Mouse (Mus musculus): Measurements from ENCODE around the gene Kmt5b. TPM values are rescaled to one million over a fixed set of nuclear protein-coding genes. Genes with fewer than 3 reads are reported as not detected.

Kmt5b gene
- polyA plus RNA-seq, 1 experiment from 2014 or later: 27.3 TPM

DNA sequence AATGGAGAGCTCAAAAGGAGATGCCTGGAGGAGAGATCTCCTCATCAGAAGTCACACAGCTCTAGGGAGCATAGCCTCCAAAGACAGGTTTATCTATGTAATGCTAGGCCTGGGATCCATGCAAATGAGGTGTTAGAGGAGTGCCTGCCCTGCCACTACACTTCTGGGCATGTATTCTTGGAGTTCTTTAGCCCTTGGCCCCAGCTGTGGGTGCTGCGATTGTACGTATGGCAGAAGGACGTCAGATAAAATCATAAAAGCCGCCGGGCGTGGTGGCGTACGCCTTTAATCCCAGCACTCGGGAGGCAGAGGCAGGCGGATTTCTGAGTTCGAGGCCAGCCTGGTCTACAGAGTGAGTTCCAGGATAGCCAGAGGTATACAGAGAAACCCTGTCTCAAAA is 78.1 kb downstream of the Kmt5b start:
- H3K9ac ChIP-seq (ENCODE audit: low read length): no peak overlapping the region
- no peak overlapping the region for H3K27ac ChIP-seq (replicated peaks in 1 of 2; ENCODE audit: control insufficient read depth in 1 of 2, insufficient read depth in 1 of 2, low read depth in 2 of 2, low read length in 2 of 2)
- WGBS: 86% methylated on average over 11 of the region's 11 CpGs
- no peaks in the 10 kb centered on the region for H3K27me3 ChIP-seq (ENCODE audit: control insufficient read depth, insufficient read depth, low read length)
- H3K36me3 ChIP-seq (ENCODE audit: control insufficient read depth, insufficient read depth, low read length): no peaks in the 10 kb centered on the region
- H3K9me3 ChIP-seq (ENCODE audit: control insufficient read depth, low read length): no peaks in the 10 kb centered on the region
- ATAC-seq (ENCODE audit: insufficient number of reproducible peaks, insufficient read depth, low FRiP score, low read depth): no peak
- H3K4me1 ChIP-seq (ENCODE audit: control insufficient read depth in 2 of 2, insufficient read depth in 2 of 2, low read length in 2 of 2): peaks cover 3 to 4% of the 10 kb centered on the region in 2 experiments; a peak in 3 of 4 replicates
- no peak overlapping the region for H3K4me2 ChIP-seq (ENCODE audit: low read length)
- H3K4me3 ChIP-seq (ENCODE audit: control insufficient read depth in 1 of 2, insufficient read depth in 1 of 2, low read depth in 1 of 2, low read length in 2 of 2): no peak overlapping the region

DNA sequence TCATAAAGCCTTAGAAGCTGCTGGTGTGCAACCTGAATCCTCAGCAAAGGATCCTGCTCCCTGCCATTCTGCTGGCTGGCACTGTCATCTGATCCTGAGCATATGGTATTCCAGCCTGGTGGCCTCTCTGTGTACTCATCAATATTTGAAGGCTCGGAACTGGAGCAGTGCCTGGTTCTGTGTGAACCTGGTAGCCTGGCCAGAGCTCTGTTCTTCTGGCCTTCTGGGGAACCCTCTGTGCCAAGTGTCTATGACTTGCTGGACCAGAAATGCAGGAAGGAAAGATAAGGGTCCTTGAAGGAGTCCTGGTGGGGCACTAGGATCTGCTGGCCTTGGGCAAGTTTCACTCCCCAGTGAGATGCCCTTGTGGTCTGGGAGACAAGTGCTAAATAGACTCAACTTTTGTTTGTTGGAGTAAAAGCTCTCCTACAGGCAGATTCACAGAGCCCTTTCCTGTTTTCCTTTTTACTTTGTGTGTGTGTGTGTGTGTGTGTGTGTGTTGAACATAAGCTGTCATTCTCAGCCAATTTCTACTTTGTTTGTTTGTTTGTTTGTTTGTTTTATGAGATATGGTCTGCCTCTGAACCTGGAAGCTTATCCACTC is 78.7 kb downstream of the Kmt5b start:
- Histone ChIP-seq H3K27me3 (ENCODE audit: control insufficient read depth, insufficient read depth, low read length) (no peaks in the 10 kb centered on the region), H3K9me3 (ENCODE audit: control insufficient read depth, low read length) (no peaks in the 10 kb centered on the region), H3K9ac (ENCODE audit: low read length) (no peak overlapping the region), H3K4me3 (ENCODE audit: control insufficient read depth in 1 of 2, insufficient read depth in 1 of 2, low read depth in 1 of 2, low read length in 2 of 2) (no peak overlapping the region), H3K27ac (replicated peaks in 1 of 2; ENCODE audit: control insufficient read depth in 1 of 2, insufficient read depth in 1 of 2, low read depth in 2 of 2, low read length in 2 of 2) (no peak overlapping the region), H3K4me1 (ENCODE audit: control insufficient read depth in 2 of 2, insufficient read depth in 2 of 2, low read length in 2 of 2) (peaks cover 6% of the 10 kb centered on the region in 2 experiments), H3K36me3 (ENCODE audit: control insufficient read depth, insufficient read depth, low read length) (no peaks in the 10 kb centered on the region), H3K4me2 (ENCODE audit: low read length) (no peak overlapping the region)
- WGBS: 68% methylated on average over 1 of the region's 1 CpGs
- no peak for ATAC-seq (ENCODE audit: insufficient number of reproducible peaks, insufficient read depth, low FRiP score, low read depth)

DNA sequence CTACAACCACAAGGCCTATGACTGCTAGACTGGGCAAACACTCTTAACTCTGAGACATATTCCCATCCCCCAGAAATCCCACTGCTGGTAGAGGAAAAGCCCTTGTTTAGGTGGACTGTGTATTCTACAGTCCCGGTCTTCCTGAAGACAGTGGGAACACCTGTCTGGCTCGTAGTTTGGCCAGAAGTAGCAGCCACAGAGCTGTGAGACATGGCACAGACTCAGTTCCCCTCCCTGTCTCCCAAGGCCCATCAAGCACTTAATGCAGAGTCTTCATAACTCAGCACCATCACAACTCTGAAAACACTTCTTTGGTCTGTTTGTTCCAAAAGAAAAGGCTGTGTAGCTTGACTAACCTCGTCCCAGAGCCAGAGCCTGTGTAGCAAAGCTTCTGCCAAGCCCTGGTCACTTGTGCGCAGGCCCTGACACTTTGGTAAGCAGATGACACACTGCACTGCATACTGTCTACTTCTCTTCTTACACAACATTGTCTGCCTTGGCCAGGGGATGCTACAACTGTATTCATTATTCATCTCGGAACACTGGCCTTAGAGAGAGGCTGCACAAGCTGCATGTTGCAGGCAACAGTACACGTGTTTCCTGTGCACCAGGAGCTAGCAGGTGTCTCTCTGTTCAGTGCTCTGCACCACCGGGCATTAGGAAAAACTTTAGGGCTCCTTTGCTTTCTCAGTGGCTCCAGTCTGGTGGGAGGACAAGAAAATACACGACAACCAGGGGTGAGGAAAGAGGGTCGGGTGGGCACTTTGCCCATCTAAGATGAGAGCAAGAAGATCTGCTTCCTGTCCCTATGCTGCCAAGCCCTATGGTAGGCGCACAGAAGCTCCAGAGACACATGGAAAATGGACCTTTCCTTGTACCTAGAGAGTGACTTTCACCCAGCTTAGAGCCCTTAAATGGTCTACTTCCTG is 79.7 kb downstream of the Kmt5b start:
- ATAC-seq (ENCODE audit: insufficient number of reproducible peaks, insufficient read depth, low FRiP score, low read depth): no peak
- WGBS: 79% methylated on average over 10 of the region's 10 CpGs
- Histone ChIP-seq H3K4me2 (ENCODE audit: low read length) (no peak overlapping the region), H3K9me3 (ENCODE audit: control insufficient read depth, low read length) (no peaks in the 10 kb centered on the region), H3K36me3 (ENCODE audit: control insufficient read depth, insufficient read depth, low read length) (no peaks in the 10 kb centered on the region), H3K4me1 (ENCODE audit: control insufficient read depth in 2 of 2, insufficient read depth in 2 of 2, low read length in 2 of 2) (peaks cover 9 to 10% of the 10 kb centered on the region in 2 experiments), H3K9ac (ENCODE audit: low read length) (no peak overlapping the region), H3K27me3 (ENCODE audit: control insufficient read depth, insufficient read depth, low read length) (no peaks in the 10 kb centered on the region), H3K4me3 (ENCODE audit: control insufficient read depth in 1 of 2, insufficient read depth in 1 of 2, low read depth in 1 of 2, low read length in 2 of 2) (no peak overlapping the region), H3K27ac (replicated peaks in 1 of 2; ENCODE audit: control insufficient read depth in 1 of 2, insufficient read depth in 1 of 2, low read depth in 2 of 2, low read length in 2 of 2) (no peak overlapping the region)

- ATAC-seq (ENCODE audit: insufficient number of reproducible peaks, insufficient read depth, low FRiP score, low read depth): no peak
- Histone ChIP-seq H3K36me3 (ENCODE audit: control insufficient read depth, insufficient read depth, low read length) (no peaks in the 10 kb centered on the region), H3K4me1 (ENCODE audit: control insufficient read depth in 2 of 2, insufficient read depth in 2 of 2, low read length in 2 of 2) (peaks cover 5 to 10% of the 10 kb centered on the region in 2 experiments), H3K9me3 (ENCODE audit: control insufficient read depth, low read length) (no peaks in the 10 kb centered on the region), H3K27me3 (ENCODE audit: control insufficient read depth, insufficient read depth, low read length) (no peaks in the 10 kb centered on the region), H3K9ac (ENCODE audit: low read length) (no peak overlapping the region), H3K4me3 (ENCODE audit: control insufficient read depth in 1 of 2, insufficient read depth in 1 of 2, low read depth in 1 of 2, low read length in 2 of 2) (no peak overlapping the region), H3K27ac (replicated peaks in 1 of 2; ENCODE audit: control insufficient read depth in 1 of 2, insufficient read depth in 1 of 2, low read depth in 2 of 2, low read length in 2 of 2) (no peak overlapping the region), H3K4me2 (ENCODE audit: low read length) (no peak overlapping the region)
- 77% methylated on average over 5 of the region's 5 CpGs for WGBS
Observed at GRCm38 (mm10) chr19:3847711-3848110, 80.5 kb downstream of the Kmt5b start.

DNA sequence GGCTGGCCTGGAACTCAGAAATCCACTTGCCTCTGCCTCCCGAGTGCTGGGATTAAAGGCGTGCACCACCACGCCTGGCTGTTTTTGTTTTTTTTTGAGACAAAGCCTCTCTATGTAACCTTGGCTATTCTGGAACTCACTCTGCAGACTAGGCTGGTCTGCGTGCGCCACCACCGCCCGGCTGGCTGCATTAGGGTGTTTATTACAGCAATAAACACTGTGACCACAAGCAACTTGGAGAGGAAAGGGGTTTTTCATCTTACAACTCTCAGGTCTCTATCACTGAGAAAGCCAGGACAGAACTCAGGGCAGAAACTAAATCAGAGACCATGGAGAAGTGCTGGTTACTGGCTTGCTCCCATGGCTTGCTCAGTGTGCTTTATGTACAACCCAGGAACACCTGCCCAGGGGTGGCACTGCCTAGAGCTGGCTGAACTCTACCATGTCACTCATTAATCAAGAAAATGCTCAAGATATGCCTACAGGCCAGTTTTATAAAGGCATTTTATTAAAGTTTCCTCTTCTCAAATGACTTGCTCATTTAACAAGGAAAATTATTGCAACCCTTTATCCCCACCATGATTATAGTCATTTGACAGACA is 81.1 kb downstream of the Kmt5b start:
- Histone ChIP-seq H3K27ac (replicated peaks in 1 of 2; ENCODE audit: control insufficient read depth in 1 of 2, insufficient read depth in 1 of 2, low read depth in 2 of 2, low read length in 2 of 2) (no peak overlapping the region), H3K36me3 (ENCODE audit: control insufficient read depth, insufficient read depth, low read length) (no peaks in the 10 kb centered on the region), H3K9ac (ENCODE audit: low read length) (no peak overlapping the region), H3K4me2 (ENCODE audit: low read length) (no peak overlapping the region), H3K9me3 (ENCODE audit: control insufficient read depth, low read length) (no peaks in the 10 kb centered on the region), H3K27me3 (ENCODE audit: control insufficient read depth, insufficient read depth, low read length) (no peaks in the 10 kb centered on the region), H3K4me3 (ENCODE audit: control insufficient read depth in 1 of 2, insufficient read depth in 1 of 2, low read depth in 1 of 2, low read length in 2 of 2) (no peak overlapping the region), H3K4me1 (ENCODE audit: control insufficient read depth in 2 of 2, insufficient read depth in 2 of 2, low read length in 2 of 2) (peaks cover 5 to 15% of the 10 kb centered on the region in 2 experiments)
- no peak for ATAC-seq (ENCODE audit: insufficient number of reproducible peaks, insufficient read depth, low FRiP score, low read depth)
- 88% methylated on average over 7 of the region's 7 CpGs for WGBS

DNA sequence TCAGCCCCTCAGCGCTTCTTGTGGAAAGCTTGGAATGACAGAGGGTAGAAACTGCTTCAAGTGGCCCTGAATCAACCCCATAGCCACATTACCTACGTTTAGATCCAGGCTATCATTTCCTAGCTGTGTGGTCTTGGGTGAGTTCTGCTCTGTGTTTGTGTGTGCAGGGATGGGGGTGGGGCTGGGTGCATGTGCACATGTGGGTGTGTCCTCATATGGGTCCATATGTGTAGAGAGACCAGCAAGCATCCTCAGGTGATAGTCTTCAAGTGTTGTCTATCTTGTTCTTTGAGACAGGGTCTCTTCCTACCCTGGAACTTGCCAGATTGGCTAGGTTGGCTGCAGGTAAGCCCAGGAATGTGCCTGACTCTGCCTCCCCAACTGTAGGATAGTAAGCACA is 82.0 kb downstream of the Kmt5b start:
- no peak overlapping the region for H3K4me3 ChIP-seq (ENCODE audit: control insufficient read depth in 1 of 2, insufficient read depth in 1 of 2, low read depth in 1 of 2, low read length in 2 of 2)
- no peaks in the 10 kb centered on the region for H3K36me3 ChIP-seq (ENCODE audit: control insufficient read depth, insufficient read depth, low read length)
- H3K9me3 ChIP-seq (ENCODE audit: control insufficient read depth, low read length): no peaks in the 10 kb centered on the region
- no peak overlapping the region for H3K9ac ChIP-seq (ENCODE audit: low read length)
- WGBS: 87% methylated on average over 2 of the region's 2 CpGs
- H3K27ac ChIP-seq (replicated peaks in 1 of 2; ENCODE audit: control insufficient read depth in 1 of 2, insufficient read depth in 1 of 2, low read depth in 2 of 2, low read length in 2 of 2): no peak overlapping the region
- no peak for ATAC-seq (ENCODE audit: insufficient number of reproducible peaks, insufficient read depth, low FRiP score, low read depth)
- no peak overlapping the region for H3K4me2 ChIP-seq (ENCODE audit: low read length)
- no peaks in the 10 kb centered on the region for H3K27me3 ChIP-seq (ENCODE audit: control insufficient read depth, insufficient read depth, low read length)
- H3K4me1 ChIP-seq (ENCODE audit: control insufficient read depth in 2 of 2, insufficient read depth in 2 of 2, low read length in 2 of 2): peaks cover 5 to 18% of the 10 kb centered on the region in 2 experiments

- Histone ChIP-seq H3K36me3 (ENCODE audit: control insufficient read depth, insufficient read depth, low read length) (no peaks in the 10 kb centered on the region), H3K27me3 (ENCODE audit: control insufficient read depth, insufficient read depth, low read length) (no peaks in the 10 kb centered on the region), H3K27ac (replicated peaks in 1 of 2; ENCODE audit: control insufficient read depth in 1 of 2, insufficient read depth in 1 of 2, low read depth in 2 of 2, low read length in 2 of 2) (no peak overlapping the region), H3K4me2 (ENCODE audit: low read length) (no peak overlapping the region), H3K4me1 (ENCODE audit: control insufficient read depth in 2 of 2, insufficient read depth in 2 of 2, low read length in 2 of 2) (peaks cover 5 to 19% of the 10 kb centered on the region in 2 experiments), H3K4me3 (ENCODE audit: control insufficient read depth in 1 of 2, insufficient read depth in 1 of 2, low read depth in 1 of 2, low read length in 2 of 2) (no peak overlapping the region), H3K9me3 (ENCODE audit: control insufficient read depth, low read length) (no peaks in the 10 kb centered on the region), H3K9ac (ENCODE audit: low read length) (no peak overlapping the region)
- 19% methylated on average over 5 of the region's 5 CpGs for WGBS
- no peak for ATAC-seq (ENCODE audit: insufficient number of reproducible peaks, insufficient read depth, low FRiP score, low read depth)
Observed at GRCm38 (mm10) chr19:3850076-3850475, 82.9 kb downstream of the Kmt5b start.
